15 mouse cellular contexts compared by ENCODE assay signal in the genomic region with DNA sequence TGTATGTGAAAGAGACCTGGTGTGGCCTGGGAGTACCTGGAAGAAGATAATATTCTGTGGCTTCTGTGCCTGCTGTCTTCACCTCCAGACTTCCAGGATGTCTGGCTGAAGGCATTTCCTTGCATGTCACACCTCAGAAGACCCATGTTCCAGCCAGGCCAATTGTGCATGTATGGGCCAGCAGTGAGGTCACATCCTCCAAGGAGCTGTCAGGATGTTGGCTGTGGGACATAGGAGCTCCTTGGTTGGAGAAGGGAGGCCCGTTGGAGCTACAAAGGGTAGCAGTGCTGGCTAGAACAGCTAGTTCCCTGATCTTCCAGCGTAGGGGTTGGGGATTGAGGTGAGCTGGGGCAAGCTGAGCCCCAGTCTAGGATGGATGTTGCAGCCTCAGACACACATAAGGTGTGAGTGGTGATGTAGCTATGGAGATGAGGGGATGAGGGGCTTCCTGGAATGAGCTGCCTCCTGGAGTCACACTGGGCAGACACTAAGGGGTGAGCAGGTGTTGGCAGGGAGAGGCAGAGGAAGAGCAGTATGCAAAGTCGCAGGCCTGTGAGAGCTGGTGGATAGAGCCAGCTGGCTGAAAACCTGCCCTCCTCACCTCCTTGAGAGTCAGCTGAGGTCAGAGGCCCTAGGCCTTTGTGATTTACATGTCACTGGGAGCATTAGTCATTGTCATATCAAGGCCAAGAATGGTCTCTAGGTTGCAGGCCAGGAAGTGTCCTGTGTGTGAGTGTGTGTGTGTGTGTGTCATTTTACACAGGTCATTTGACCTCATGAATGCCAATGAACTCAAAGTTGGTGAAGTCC. TPM values are rescaled to one million over a fixed set of nuclear protein-coding genes. Genes with fewer than 3 reads are reported as not detected.
DNase-seq lines count a peak whose midpoint lies in the region; ATAC-seq and TF ChIP-seq lines count a peak whose summit lies in the region.
"Had no signal": no experiment of that assay in that cellular context is flagged by ENCODE, and none has a peak within 500 bp of the region (broad histone marks: within the 10 kb centered on the region; RNA-seq: fewer than 3 reads in every experiment).

No protein-coding gene starts in this region.

- no peak for TF ChIP-seq CTCF in olfactory bulb, adult 2 months (IDR thresholded peaks at IDR 0.05; ENCODE audit: insufficient read depth, low read depth, low read length)
- no peak for TF ChIP-seq CTCF in lung, adult 2 months (IDR thresholded peaks at IDR 0.05; ENCODE audit: insufficient read depth, low read length)

- peaks cover 34% of the 10 kb centered on the region for H3K27me3 ChIP-seq in forebrain, embryonic 13.5 days
- H3K27me3 ChIP-seq in forebrain, embryonic 12.5 days = peaks cover 52% of the 10 kb centered on the region
- H3K27me3 ChIP-seq in midbrain, embryonic 14.5 days (ENCODE audit: control insufficient read depth, insufficient read depth, low read length) = peaks cover 15% of the 10 kb centered on the region; the same call in 1 of the 2 replicates
- peaks cover 50% of the 10 kb centered on the region for H3K27me3 ChIP-seq in midbrain, embryonic 10.5 days (ENCODE audit: low read depth, poor library complexity, severe bottlenecking)
- H3K27me3 ChIP-seq in hindbrain, embryonic 15.5 days = no peaks in the 10 kb centered on the region

- H3K4me2 ChIP-seq in forebrain, embryonic 13.5 days = peak overlapping the region; percentile 83
- H3K4me2 ChIP-seq in forebrain, embryonic 12.5 days = no peak overlapping the region
- peak overlapping the region; percentile 75 for H3K4me2 ChIP-seq in midbrain, embryonic 14.5 days (ENCODE audit: low read length)
- H3K4me2 ChIP-seq in hindbrain, embryonic 15.5 days = peak overlapping the region; percentile 84
- H3K4me2 ChIP-seq: lung, embryonic 15.5 days had no signal

- H3K9ac ChIP-seq in forebrain, embryonic 13.5 days = no peak overlapping the region
- H3K9ac ChIP-seq in forebrain, embryonic 12.5 days = no peak overlapping the region
- H3K9ac ChIP-seq in midbrain, embryonic 14.5 days (replicated peaks; ENCODE audit: low read length) = no peak overlapping the region
- H3K9ac ChIP-seq in hindbrain, embryonic 15.5 days = no peak overlapping the region
- H3K9ac ChIP-seq: lung, embryonic 15.5 days had no signal

- no peak for DNase-seq in midbrain, embryonic 14.5 days
- DNase-seq in midbrain, embryonic 10.5 days (ENCODE audit: low spot score) = no peak
- DNase-seq in lung, adult 2 months = no peak
- DNase-seq in urinary bladder, adult 18-20 months (ENCODE audit: low spot score in 2 of 2) = no peak
- DNase-seq: adrenal gland, postnatal 10 days; heart, adult 11 months; kidney, adult 2 months; kidney, postnatal 4 days had no signal

- H3K36me3 ChIP-seq in forebrain, embryonic 13.5 days (ENCODE audit: poor library complexity, severe bottlenecking) = no peaks in the 10 kb centered on the region
- no peaks in the 10 kb centered on the region for H3K36me3 ChIP-seq in forebrain, embryonic 12.5 days (replicated peaks)
- H3K36me3 ChIP-seq in midbrain, embryonic 14.5 days (ENCODE audit: control insufficient read depth, insufficient read depth, low read length) = no peaks in the 10 kb centered on the region
- no peaks in the 10 kb centered on the region for H3K36me3 ChIP-seq in midbrain, embryonic 10.5 days
- H3K36me3 ChIP-seq in hindbrain, embryonic 15.5 days = no peaks in the 10 kb centered on the region
- H3K36me3 ChIP-seq: lung, embryonic 15.5 days had no signal

- H3K9me3 ChIP-seq in forebrain, embryonic 13.5 days (replicated peaks) = no peaks in the 10 kb centered on the region
- no peaks in the 10 kb centered on the region for H3K9me3 ChIP-seq in forebrain, embryonic 12.5 days
- no peaks in the 10 kb centered on the region for H3K9me3 ChIP-seq in midbrain, embryonic 14.5 days (ENCODE audit: control insufficient read depth, low read length)
- no peaks in the 10 kb centered on the region for H3K9me3 ChIP-seq in midbrain, embryonic 10.5 days (replicated peaks)
- H3K9me3 ChIP-seq in hindbrain, embryonic 15.5 days = no peaks in the 10 kb centered on the region
- H3K9me3 ChIP-seq: lung, embryonic 15.5 days had no signal

- peaks cover 40% of the 10 kb centered on the region for H3K4me1 ChIP-seq in forebrain, embryonic 13.5 days
- H3K4me1 ChIP-seq in forebrain, embryonic 12.5 days = peaks cover 28% of the 10 kb centered on the region
- H3K4me1 ChIP-seq in midbrain, embryonic 14.5 days (ENCODE audit: control insufficient read depth, insufficient read depth, low read length) = peaks cover 43% of the 10 kb centered on the region
- peaks cover 23% of the 10 kb centered on the region for H3K4me1 ChIP-seq in midbrain, embryonic 10.5 days
- peaks cover 65% of the 10 kb centered on the region for H3K4me1 ChIP-seq in hindbrain, embryonic 15.5 days (replicated peaks)
- H3K4me1 ChIP-seq in olfactory bulb, adult 2 months (ENCODE audit: control insufficient read depth, insufficient read depth, low read length) = peaks cover 53% of the 10 kb centered on the region
- H3K4me1 ChIP-seq in lung, adult 2 months (ENCODE audit: control insufficient read depth, insufficient read depth, low read length) = no peaks in the 10 kb centered on the region

- no peak for TF ChIP-seq POLR2A in olfactory bulb, adult 2 months (IDR thresholded peaks at IDR 0.05; ENCODE audit: insufficient read depth, low read depth, low read length)
- no peak for TF ChIP-seq POLR2A in lung, adult 2 months (IDR thresholded peaks at IDR 0.05; ENCODE audit: borderline replicate concordance, extremely low read depth, low read depth, low read length)

- 82% methylated on average over 3 of the region's 3 CpGs for WGBS in forebrain, embryonic 13.5 days
- 81% methylated on average over 3 of the region's 3 CpGs for WGBS in forebrain, embryonic 12.5 days
- WGBS in midbrain, embryonic 14.5 days = 78% methylated on average over 3 of the region's 3 CpGs
- WGBS in midbrain, embryonic 10.5 days = 78% methylated on average over 3 of the region's 3 CpGs
- WGBS in hindbrain, embryonic 15.5 days = 67% methylated on average over 3 of the region's 3 CpGs
- WGBS in olfactory bulb, adult 2 months = 45% methylated on average over 3 of the region's 3 CpGs
- 62% methylated on average over 3 of the region's 3 CpGs for WGBS in lung, adult 2 months

- ATAC-seq in forebrain, embryonic 13.5 days = no peak
- ATAC-seq in forebrain, embryonic 12.5 days (ENCODE audit: low FRiP score) = no peak
- ATAC-seq in midbrain, embryonic 14.5 days (ENCODE audit: low FRiP score, low TSS enrichment) = no peak
- no peak for ATAC-seq in hindbrain, embryonic 15.5 days (ENCODE audit: low FRiP score, low read depth)

- no peak overlapping the region for H3K27ac ChIP-seq in forebrain, embryonic 13.5 days
- H3K27ac ChIP-seq in forebrain, embryonic 12.5 days = no peak overlapping the region
- no peak overlapping the region for H3K27ac ChIP-seq in midbrain, embryonic 14.5 days (replicated peaks; ENCODE audit: low read depth, low read length)
- no peak overlapping the region for H3K27ac ChIP-seq in midbrain, embryonic 10.5 days (replicated peaks)
- H3K27ac ChIP-seq in hindbrain, embryonic 15.5 days (replicated peaks) = no peak overlapping the region
- 0 out of 2 replicates have a peak overlapping the region, but pooled peaks have one; percentile 10 for H3K27ac ChIP-seq in olfactory bulb, adult 2 months (ENCODE audit: insufficient read depth, low read depth, low read length)
- H3K27ac ChIP-seq: lung, embryonic 15.5 days had no signal

- H3K4me3 ChIP-seq in forebrain, embryonic 13.5 days = no peak overlapping the region
- H3K4me3 ChIP-seq in forebrain, embryonic 12.5 days (replicated peaks) = no peak overlapping the region
- peak overlapping the region; percentile 91; the same call in 1 of the 2 replicates for H3K4me3 ChIP-seq in midbrain, embryonic 14.5 days (replicated peaks; ENCODE audit: low read depth, low read length)
- H3K4me3 ChIP-seq in midbrain, embryonic 10.5 days = no peak overlapping the region
- H3K4me3 ChIP-seq in hindbrain, embryonic 15.5 days = peak overlapping the region; percentile 95
- H3K4me3 ChIP-seq in olfactory bulb, adult 2 months (ENCODE audit: insufficient read depth, low read depth, low read length) = peak overlapping the region; percentile 24; the same call in 1 of the 2 replicates
- H3K4me3 ChIP-seq in lung, adult 2 months (replicated peaks; ENCODE audit: extremely low read depth, low read depth, low read length) = no peak overlapping the region
- H3K4me3 ChIP-seq: lung, embryonic 15.5 days had no signal

RNA-seq across cellular contexts. Expression of a gene that starts 5.3 kb away (rescaled TPM):
- 3.6 and 6.9 TPM in 2 replicates for polyA plus RNA-seq in forebrain, embryonic 13.5 days (2015; fragmentation: Nextera tagmentation; extraction: Ambion mirVana)
- 4.8 and 4.9 TPM in 2 replicates for polyA plus RNA-seq in forebrain, embryonic 12.5 days (2016; fragmentation: Nextera tagmentation; extraction: Ambion mirVana)
- 13.9 and 15.4 TPM in 2 replicates for polyA plus RNA-seq in midbrain, embryonic 14.5 days (2014; fragmentation: Nextera tagmentation; extraction: Ambion mirVana)
- 0.37 and 1.3 TPM in 2 replicates for polyA plus RNA-seq in midbrain, embryonic 10.5 days (2016; fragmentation: Nextera tagmentation; extraction: Ambion mirVana)
- polyA plus RNA-seq in hindbrain, embryonic 15.5 days (2015; fragmentation: Nextera tagmentation; extraction: Ambion mirVana) = 19.2 and 23.9 TPM in 2 replicates
- 47.6 and 146 TPM in 2 replicates for polyA plus RNA-seq in olfactory bulb, adult 2 months (2012; ENCODE audit: insufficient read depth, insufficient read length, low replicate concordance, missing spikeins)
- polyA plus RNA-seq in lung, adult 2 months (2012; rRNA removed) = 0.32 and 0.40 TPM in 2 replicates
- polyA plus RNA-seq: heart, embryonic 14.5 days; liver, adult 2 months had no signal

RNA-seq across cellular contexts. Expression of a gene that starts 25.3 kb away (rescaled TPM):
- not detected in 2 replicates for polyA plus RNA-seq in forebrain, embryonic 13.5 days (2015; fragmentation: Nextera tagmentation; extraction: Ambion mirVana)
- 0.33 TPM in 1 of 2 replicates, not detected in the other for polyA plus RNA-seq in forebrain, embryonic 12.5 days (2016; fragmentation: Nextera tagmentation; extraction: Ambion mirVana)
- polyA plus RNA-seq in midbrain, embryonic 14.5 days (2014; fragmentation: Nextera tagmentation; extraction: Ambion mirVana) = not detected in 2 replicates
- polyA plus RNA-seq in midbrain, embryonic 10.5 days (2016; fragmentation: Nextera tagmentation; extraction: Ambion mirVana) = not detected in 2 replicates
- 0.08 and 0.25 TPM in 2 replicates for polyA plus RNA-seq in hindbrain, embryonic 15.5 days (2015; fragmentation: Nextera tagmentation; extraction: Ambion mirVana)
- polyA plus RNA-seq in olfactory bulb, adult 2 months (2012; ENCODE audit: insufficient read depth, insufficient read length, low replicate concordance, missing spikeins) = not detected in 2 replicates
- polyA plus RNA-seq in lung, adult 2 months (2012; rRNA removed) = 1.1 TPM in 1 of 2 replicates, not detected in the other
- polyA plus RNA-seq: heart, embryonic 14.5 days; liver, adult 2 months had no signal

Comparison
In these comparisons a context has a peak if more than half of its experiments do, and no peak if none do; other contexts are left out.
1. H3K4me3 ChIP-seq: peak in midbrain, embryonic 14.5 days (single experiment), hindbrain, embryonic 15.5 days (single experiment) and olfactory bulb, adult 2 months (single experiment); none in forebrain, embryonic 13.5 days (single experiment), forebrain, embryonic 12.5 days (single experiment), midbrain, embryonic 10.5 days (single experiment) and lung, adult 2 months (single experiment).